Mouse (Mus musculus): ENCODE data around the gene Ube2k. TPM values are rescaled to one million over a fixed set of nuclear protein-coding genes. Genes with fewer than 3 reads are reported as not detected.

The Ube2k gene
- total RNA-seq, 2 experiments from 2014 or later, result 60.9 to 61.8 TPM

GRCm38 (mm10) chr5:65606820-65607219, 69.8 kb downstream of the Ube2k start:
- intact Hi-C loops (cut with DNase I; ENCODE audit: low total_unique reads), result no loop called here
- no peak for DNase-seq

GRCm38 (mm10) chr5:65609769-65610168, 72.7 kb downstream of the Ube2k start:
- intact Hi-C loops (cut with DNase I; ENCODE audit: low total_unique reads), result no loop called here

GRCm38 (mm10) chr5:65610541-65610940, 73.5 kb downstream of the Ube2k start:
- no peak for DNase-seq
- intact Hi-C loops (cut with DNase I; ENCODE audit: low total_unique reads), result no loop called here

More at GRCm38 (mm10) chr5:65609769-65610168, 72.7 kb downstream of the Ube2k start:
- DNase-seq, result no peak

- intact Hi-C loops (cut with DNase I; ENCODE audit: low total_unique reads), result no loop called here
- DNase-seq, result no peak
These were observed 76.3 kb downstream of the Ube2k start for GRCm38 (mm10) chr5:65613152-65613924.

GRCm38 (mm10) chr5:65624340-65624739, 87.3 kb downstream of the Ube2k start:
- DNase-seq, result no peak
- intact Hi-C loops (cut with DNase I; ENCODE audit: low total_unique reads), result loop anchor here (10.0 kb wide), 1 partner anchor 90 kb away; the partner anchor contains the start of genes Smim14 and Ube2k

GRCm38 (mm10) chr5:65638896-65639295, 101.9 kb downstream of the Ube2k start:
- intact Hi-C loops (cut with DNase I; ENCODE audit: low total_unique reads), result no loop called here
- no peak for DNase-seq

Other genes with a start within 250 kb of the Ube2k start
- gene Rfc1, start 201.6 kb upstream of the Ube2k start, total RNA-seq (2021), result 10 to 100 TPM; 15.7 to 17.4 TPM
- gene Klb, start 188.9 kb upstream of the Ube2k start, total RNA-seq (2021), result under 1 TPM in 1 of 2 experiments, not detected in 1; 0.21 TPM
- gene Rpl9, start 145.8 kb upstream of the Ube2k start, total RNA-seq (2021), result 100 to 1,000 TPM; 571 to 666 TPM
- 10 to 100 TPM; 43.3 to 50.3 TPM for gene Lias, start 145.7 kb upstream of the Ube2k start, total RNA-seq (2021)
- gene Ugdh, start 101.3 kb upstream of the Ube2k start, total RNA-seq (2021), result 10 to 100 TPM; 12.0 to 14.4 TPM
- gene Gm43552, start 44.4 kb upstream of the Ube2k start, total RNA-seq (2021), result 1 to 10 TPM in 1 of 2 experiments, not detected in 1; 3.1 TPM
- 10 to 100 TPM; 34.7 to 39.4 TPM for gene Smim14, start within 50 bp of the Ube2k start, total RNA-seq (2021)
- 10 to 100 TPM; 40.6 to 42.9 TPM for gene Pds5a, start 161.0 kb downstream of the Ube2k start, total RNA-seq (2021)
- 10 to 100 TPM; 14.4 to 16.3 TPM for gene N4bp2, start 226.3 kb downstream of the Ube2k start, total RNA-seq (2021)

Measured in gastrocnemius, postnatal 14 days (tissue).